Mouse (Mus musculus): ENCODE measurements around the gene Pde8b.

DNA sequence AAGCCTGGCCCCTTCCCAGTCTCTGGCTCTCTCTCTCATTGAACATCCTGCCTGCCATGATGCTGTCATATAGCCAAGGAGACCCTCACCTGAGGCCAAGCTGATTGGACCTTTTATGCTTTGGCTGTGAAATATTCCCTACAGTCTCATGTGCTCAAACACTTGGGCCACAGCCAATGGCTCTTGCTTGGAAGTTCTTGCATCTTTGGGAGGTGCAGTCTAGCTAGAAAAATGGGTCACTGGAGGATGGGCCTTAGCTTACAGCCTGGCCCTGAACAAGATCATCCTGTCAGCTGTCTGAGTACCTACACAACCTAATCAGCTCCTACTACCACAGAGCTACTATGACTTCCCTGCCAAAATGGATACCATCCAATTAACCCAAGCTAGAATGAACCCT is 105.4 kb downstream of the Pde8b start:
- TF ChIP-seq MAX (IDR thresholded peaks at IDR 0.05) (no peak), CTCF (IDR thresholded peaks at IDR 0.05; ENCODE audit: control insufficient read depth, insufficient read depth, insufficient read length) (no peak), USF1 (IDR thresholded peaks at IDR 0.05; ENCODE audit: low read depth) (no peak), CEBPB (IDR thresholded peaks at IDR 0.05; ENCODE audit: low read depth) (no peak), MYOG (IDR thresholded peaks at IDR 0.05; ENCODE audit: control insufficient read depth, extremely low read depth, insufficient read length) (no peak), MYOD1 (IDR thresholded peaks at IDR 0.05; ENCODE audit: control insufficient read depth, insufficient read length, low read depth) (no peak), FOSL1 (IDR thresholded peaks at IDR 0.05; ENCODE audit: insufficient read depth, low read length, poor library complexity, severe bottlenecking) (no peak)

All from C2C12 (cell line).